Mouse (Mus musculus): ENCODE results near the gene Krtap5-2. TPM values are rescaled to one million over a fixed set of nuclear protein-coding genes. Genes with fewer than 3 reads are reported as not detected.

The Krtap5-2 gene
- polyA plus RNA-seq, 1 experiment from 2014 or later, result not detected

Other genes with a start within 250 kb of the Krtap5-2 start
- gene Brsk2, start 226.3 kb downstream of the Krtap5-2 start, polyA plus RNA-seq (2016; fragmentation: Nextera tagmentation; extraction: Ambion mirVana), result 3.0 and 3.7 TPM in 2 replicates
- 67.4 and 68.0 TPM in 2 replicates for gene Mob2, start 114.9 kb downstream of the Krtap5-2 start, polyA plus RNA-seq (2016; fragmentation: Nextera tagmentation; extraction: Ambion mirVana)
- 3.2 and 3.4 TPM in 2 replicates for gene Dusp8, start 80.2 kb downstream of the Krtap5-2 start, polyA plus RNA-seq (2016; fragmentation: Nextera tagmentation; extraction: Ambion mirVana)
- not detected in 2 replicates for gene Gm45618, start 55.3 kb downstream of the Krtap5-2 start, polyA plus RNA-seq (2016; fragmentation: Nextera tagmentation; extraction: Ambion mirVana)
- gene Gm39115, start 40.0 kb downstream of the Krtap5-2 start, polyA plus RNA-seq (2016; fragmentation: Nextera tagmentation; extraction: Ambion mirVana), result not detected in 2 replicates
- not detected in 2 replicates for gene Gm45337, start 31.4 kb downstream of the Krtap5-2 start, polyA plus RNA-seq (2016; fragmentation: Nextera tagmentation; extraction: Ambion mirVana)
- gene Gm29735, start 18.9 kb downstream of the Krtap5-2 start, polyA plus RNA-seq (2016; fragmentation: Nextera tagmentation; extraction: Ambion mirVana), result not detected in 2 replicates
- not detected in 2 replicates for gene Gm4553, start 10.3 kb downstream of the Krtap5-2 start, polyA plus RNA-seq (2016; fragmentation: Nextera tagmentation; extraction: Ambion mirVana)
- not detected in 2 replicates for gene Gm10153, start 14.4 kb upstream of the Krtap5-2 start, polyA plus RNA-seq (2016; fragmentation: Nextera tagmentation; extraction: Ambion mirVana)
- not detected in 2 replicates for gene Krtap5-3, start 25.4 kb upstream of the Krtap5-2 start, polyA plus RNA-seq (2016; fragmentation: Nextera tagmentation; extraction: Ambion mirVana)
- gene Gm7579, start 35.9 kb upstream of the Krtap5-2 start, polyA plus RNA-seq (2016; fragmentation: Nextera tagmentation; extraction: Ambion mirVana), result not detected in 2 replicates
- not detected in 2 replicates for gene Krtap5-5, start 54.0 kb upstream of the Krtap5-2 start, polyA plus RNA-seq (2016; fragmentation: Nextera tagmentation; extraction: Ambion mirVana)
- gene Gm40460, start 65.1 kb upstream of the Krtap5-2 start, polyA plus RNA-seq (2016; fragmentation: Nextera tagmentation; extraction: Ambion mirVana), result not detected in 2 replicates
- not detected in 2 replicates for gene Gm2431, start 82.3 kb upstream of the Krtap5-2 start, polyA plus RNA-seq (2016; fragmentation: Nextera tagmentation; extraction: Ambion mirVana)
- not detected in 2 replicates for gene Gm4559, start 98.4 kb upstream of the Krtap5-2 start, polyA plus RNA-seq (2016; fragmentation: Nextera tagmentation; extraction: Ambion mirVana)
- not detected in 2 replicates for gene Krtap5-1, start 121.1 kb upstream of the Krtap5-2 start, polyA plus RNA-seq (2016; fragmentation: Nextera tagmentation; extraction: Ambion mirVana)
- gene Krtap5-4, start 127.5 kb upstream of the Krtap5-2 start, polyA plus RNA-seq (2016; fragmentation: Nextera tagmentation; extraction: Ambion mirVana), result not detected in 2 replicates
- gene Ifitm10, start 197.7 kb upstream of the Krtap5-2 start, polyA plus RNA-seq (2016; fragmentation: Nextera tagmentation; extraction: Ambion mirVana), result 2.2 and 3.0 TPM in 2 replicates
- not detected in 2 replicates for gene Gm49369, start 206.7 kb upstream of the Krtap5-2 start, polyA plus RNA-seq (2016; fragmentation: Nextera tagmentation; extraction: Ambion mirVana)
- gene Ctsd, start 212.0 kb upstream of the Krtap5-2 start, polyA plus RNA-seq (2016; fragmentation: Nextera tagmentation; extraction: Ambion mirVana), result 151 and 158 TPM in 2 replicates